Mouse (Mus musculus) heart, adult 8-10 months (tissue): Measurements from ENCODE around the gene Snip1. TPM values are rescaled to one million over a fixed set of nuclear protein-coding genes. Genes with fewer than 3 reads are reported as not detected.

Source experiments
- DNase-seq: peaks from one replicate; pipeline ENCODE4 v3.0.0; 2022; ENCODE audit warnings: low spot score
- total RNA-seq, 4 experiments: library from RNA; stranded (reverse); gene quantifications; 2 replicates each; pipeline ENCODE4 v1.2.4; 2022

The Snip1 gene
- total RNA-seq = 1 to 10 TPM; 6.2 to 8.1 (median 7.6) TPM

- peak; percentile 96 for DNase-seq
Measured at GRCm38 (mm10) chr4:125066490-125067370, at the start of gene Snip1. Snip1 (plus strand) TSS chr4:125066672.

GRCm38 (mm10) chr4:125017431-125017830, 49.0 kb upstream of the Snip1 start:
- DNase-seq = peak; percentile 24

- no peak for DNase-seq
Measured at GRCm38 (mm10) chr4:125020780-125021538, 45.5 kb upstream of the Snip1 start.

- DNase-seq = peak; percentile 93
Measured at GRCm38 (mm10) chr4:125029891-125030614, 36.4 kb upstream of the Snip1 start.

GRCm38 (mm10) chr4:125034341-125034740, 32.1 kb upstream of the Snip1 start:
- DNase-seq = no peak

GRCm38 (mm10) chr4:125044454-125044853, 22.0 kb upstream of the Snip1 start:
- DNase-seq = peak; percentile 33

GRCm38 (mm10) chr4:125055385-125055784, 11.1 kb upstream of the Snip1 start:
- DNase-seq = no peak

- no peak for DNase-seq
Measured at GRCm38 (mm10) chr4:125056476-125056875, 10.0 kb upstream of the Snip1 start.

- no peak for DNase-seq
Measured at GRCm38 (mm10) chr4:125057273-125057672, 9.2 kb upstream of the Snip1 start.

- no peak for DNase-seq
Measured at GRCm38 (mm10) chr4:125058033-125058432, 8.4 kb upstream of the Snip1 start.

- DNase-seq = peak; percentile 25
Measured at GRCm38 (mm10) chr4:125059025-125059424, 7.4 kb upstream of the Snip1 start.

- no peak for DNase-seq
Measured at GRCm38 (mm10) chr4:125063829-125064228, 2.6 kb upstream of the Snip1 start.

- DNase-seq = peak; percentile 56
Measured at GRCm38 (mm10) chr4:125065517-125066307, 760 bp upstream of the Snip1 start, which contains the start of gene Dnali1. Dnali1 (minus strand) TSS chr4:125065703.

GRCm38 (mm10) chr4:125077700-125078099, 11.2 kb downstream of the Snip1 start:
- no peak for DNase-seq

- no peak for DNase-seq
Measured at GRCm38 (mm10) chr4:125078698-125079097, 12.2 kb downstream of the Snip1 start.

- DNase-seq = peak; percentile 87
Measured at GRCm38 (mm10) chr4:125084403-125085345, 18.2 kb downstream of the Snip1 start, which contains the start of gene Meaf6. Meaf6 (plus strand) TSS chr4:125085134.

- no peak for DNase-seq
Measured at GRCm38 (mm10) chr4:125085346-125085841, 18.9 kb downstream of the Snip1 start.

GRCm38 (mm10) chr4:125093031-125093430, 26.6 kb downstream of the Snip1 start:
- no peak for DNase-seq

- DNase-seq = no peak
Measured at GRCm38 (mm10) chr4:125096066-125096465, 29.6 kb downstream of the Snip1 start.

- DNase-seq = no peak
Measured at GRCm38 (mm10) chr4:125097412-125097811, 30.9 kb downstream of the Snip1 start.
